Mouse (Mus musculus): ENCODE measurements around the gene Kcnh7.

GRCm38 (mm10) chr2:63127762-63128516 is 56.1 kb downstream of the Kcnh7 start:
- TF ChIP-seq CTCF (IDR thresholded peaks at IDR 0.05; ENCODE audit: low read depth) (no peak), EP300 (optimal IDR thresholded peaks at IDR 0.05) (no peak)

All from stomach, postnatal 0 days (tissue).